Mouse (Mus musculus) lung, adult 2 months (tissue): ENCODE data around the gene Ybey.

Experiments
- CTCF ChIP-seq: fragments of 200-500 bp; IDR thresholded peaks from 2 replicates; pipeline ENCODE4 v1.5.1; 2011; ENCODE audit warnings: mild to moderate bottlenecking, low read length, control low read depth; ENCODE audit not compliant: insufficient read depth
- POLR2A ChIP-seq: fragments of 200-500 bp; IDR thresholded peaks from 2 replicates; pipeline ENCODE4 v1.6.1; 2011; ENCODE audit warnings: low read depth, mild to moderate bottlenecking, control low read depth, low read length, borderline replicate concordance; ENCODE audit errors: extremely low read depth

DNA sequence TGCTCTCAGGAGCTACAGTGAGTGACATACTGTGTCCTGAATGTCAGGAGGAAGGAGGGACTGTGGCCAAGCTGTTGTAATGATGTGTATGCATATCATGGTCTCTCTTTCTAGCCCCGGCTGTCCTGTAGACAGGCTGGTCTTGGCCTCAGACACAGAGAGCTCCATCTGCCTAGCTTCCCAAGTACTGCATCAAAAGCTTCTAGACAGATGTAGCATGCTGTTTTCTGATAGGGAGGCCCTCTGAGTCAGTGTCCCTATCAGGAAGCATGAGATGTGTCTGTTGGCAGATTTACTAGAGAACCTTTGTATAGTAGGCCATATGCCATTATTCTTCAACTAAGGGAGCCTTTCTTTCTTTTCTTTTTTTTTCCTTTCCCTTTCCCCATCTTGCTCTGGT, 24.6 kb upstream of the Ybey start:
- no peak for TF ChIP-seq CTCF
- TF ChIP-seq POLR2A = no peak
